Mouse (Mus musculus) gastrocnemius, adult 2 months (tissue): Measurements from ENCODE around the gene Sgms2. TPM values are rescaled to one million over a fixed set of nuclear protein-coding genes. Genes with fewer than 3 reads are reported as not detected.
A peak's percentile ranks its signal among the peaks of the same experiment; 100 is the strongest.

Experiments used
- DNase-seq: peaks from one replicate; pipeline ENCODE4 v3.0.0; 2022
- H3K27ac ChIP-seq: fragments of 200-600 bp; 2 replicates; pipeline ENCODE4 v1.8.1; 2022; ENCODE audit warnings: mild to moderate bottlenecking
- H3K4me3 ChIP-seq: fragments of 200-600 bp; 2 replicates; pipeline ENCODE4 v1.8.1; 2022; ENCODE audit warnings: mild to moderate bottlenecking, moderate library complexity
- CTCF ChIP-seq: fragments of 200-600 bp; IDR thresholded peaks from 2 replicates; pipeline ENCODE4 v1.8.1; 2022; ENCODE audit warnings: antibody characterized with exemption, mild to moderate bottlenecking, moderate library complexity
- intact Hi-C: fragments of 180-260 bp; cut with DNase I; formaldehyde crosslinking; loops from one replicate; pipeline ENCODE4 v1.15.1; 2025
- total RNA-seq, 2 experiments: library from RNA; stranded (reverse); gene quantifications; 2 replicates each; pipeline ENCODE4 v1.2.3; 2021

The Sgms2 gene
- total RNA-seq, 2 experiments from 2014 or later, result 1.7 to 2.4 TPM

GRCm38 (mm10) chr3:131292349-131292748 lies 198.9 kb downstream of the Sgms2 start:
- no peak for DNase-seq
- no peak overlapping the region for H3K27ac ChIP-seq
- no peak for TF ChIP-seq CTCF
- intact Hi-C loops, result no loop called here
- H3K4me3 ChIP-seq, result no peak overlapping the region

DNA sequence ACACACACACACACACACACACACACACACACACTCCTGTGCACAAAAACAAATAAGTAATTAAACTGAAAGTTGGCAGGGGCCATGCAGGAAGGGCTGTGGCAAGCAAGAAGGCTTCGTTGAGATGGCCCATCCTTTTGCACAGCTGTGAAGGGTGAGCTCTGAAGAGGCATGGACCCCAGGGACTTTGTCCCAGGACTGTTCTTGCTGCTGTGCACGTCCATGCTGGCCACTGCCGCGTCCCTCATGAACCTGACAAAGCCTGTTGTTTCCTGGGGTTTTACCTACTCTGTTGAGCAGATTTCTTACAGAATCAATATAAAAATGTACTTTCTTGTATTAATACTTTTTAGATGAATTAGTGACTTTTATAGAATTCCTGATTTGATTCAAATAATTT lies 199.3 kb downstream of the Sgms2 start:
- intact Hi-C loops, result no loop called here
- no peak for TF ChIP-seq CTCF
- Histone ChIP-seq H3K27ac (no peak overlapping the region), H3K4me3 (no peak overlapping the region)
- no peak for DNase-seq

DNA sequence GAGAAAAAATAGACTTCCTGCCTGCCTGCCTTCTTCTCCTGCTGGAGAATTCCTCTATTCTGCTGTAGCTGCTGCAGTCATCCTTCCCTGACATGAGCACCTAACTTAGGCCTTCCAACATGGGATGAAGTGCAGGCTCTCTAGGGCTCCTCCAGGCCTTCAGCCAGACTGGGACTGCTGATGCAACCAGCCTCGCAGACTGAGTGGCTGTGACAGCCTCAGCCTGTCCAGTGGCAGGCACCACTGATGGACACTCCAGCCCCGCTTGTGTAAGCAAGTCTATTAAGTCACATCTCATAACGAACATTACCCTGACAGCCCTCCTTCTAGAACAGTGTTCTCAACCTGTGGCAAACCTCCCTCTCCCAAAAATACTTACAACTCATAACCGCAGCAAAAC lies 217.1 kb downstream of the Sgms2 start:
- intact Hi-C loops, result no loop called here
- no peak for DNase-seq
- no peak for TF ChIP-seq CTCF
- H3K27ac ChIP-seq, result no peak overlapping the region
- H3K4me3 ChIP-seq, result no peak overlapping the region

- Histone ChIP-seq H3K4me3 (peak overlapping the region; percentile 97), H3K27ac (peak overlapping the region; percentile 94)
- DNase-seq, result no peak
- TF ChIP-seq CTCF, result no peak
- intact Hi-C loops, result no loop called here
Measured at GRCm38 (mm10) chr3:131272374-131273100, 218.7 kb downstream of the Sgms2 start.

- H3K4me3 ChIP-seq, result peak within 1 kb of the TSS; percentile 97
- peak within 1 kb of the TSS; percentile 94 for H3K27ac ChIP-seq
- DNase-seq, result peak; percentile 92
- TF ChIP-seq CTCF, result no peak; the same call in 1 of the 2 replicates
- intact Hi-C loops, result no loop called here
Measured at GRCm38 (mm10) chr3:131271559-131272373, 219.4 kb downstream of the Sgms2 start, which contains the start of gene Hadh. Hadh (minus strand) TSS chr3:131272101.

GRCm38 (mm10) chr3:131271157-131271556 lies 220.1 kb downstream of the Sgms2 start:
- Histone ChIP-seq H3K4me3 (peak overlapping the region; percentile 97), H3K27ac (peak overlapping the region; percentile 94)
- intact Hi-C loops, result no loop called here
- TF ChIP-seq CTCF, result peak; percentile 49
- peak; percentile 77 for DNase-seq

DNA sequence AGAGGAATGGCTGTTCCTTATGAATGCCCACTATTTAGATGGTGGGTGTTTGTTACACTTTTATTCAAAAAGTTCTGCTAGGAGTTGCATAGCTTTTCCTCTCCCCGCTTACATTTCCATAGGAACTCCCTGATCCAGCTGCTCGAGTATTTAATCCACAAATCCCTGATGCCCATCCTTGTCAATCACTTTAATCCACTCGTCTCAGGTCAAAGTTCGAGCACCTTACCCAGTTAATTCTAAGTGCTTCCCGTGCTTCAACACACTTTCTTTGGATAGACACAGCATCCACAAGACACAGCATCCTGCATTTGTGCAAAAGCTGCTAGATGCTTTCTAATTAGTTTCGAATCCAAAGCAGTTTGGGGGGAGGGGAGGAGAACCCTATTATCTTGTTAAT lies 220.8 kb downstream of the Sgms2 start:
- Histone ChIP-seq H3K27ac (no peak overlapping the region), H3K4me3 (peak overlapping the region; percentile 97)
- no peak for TF ChIP-seq CTCF
- intact Hi-C loops, result no loop called here
- DNase-seq, result no peak

Other genes starting within 250 kb of the Sgms2 start
- gene Hadh, start 219.3 kb downstream of the Sgms2 start, total RNA-seq, result 100 to 1,000 TPM; 138 to 218 TPM
- 10 to 100 TPM; 11.3 to 18.8 TPM for gene Cyp2u1, start 188.2 kb downstream of the Sgms2 start, total RNA-seq
- gene Papss1, start 73.4 kb upstream of the Sgms2 start, total RNA-seq, result 1 to 10 TPM; 4.1 to 5.6 TPM